Mouse (Mus musculus) megakaryocyte, embryonic 14.5 days (primary cell): ENCODE measurements around the gene Rfc1.

ENCODE experiments used
- FLI1 ChIP-seq: IDR thresholded peaks from 2 replicates; pipeline ENCODE4 v1.6.1; 2012; ENCODE audit warnings: low read length, inconsistent platforms, mixed read lengths
- GATA1 ChIP-seq: IDR thresholded peaks from 3 replicates; pipeline ENCODE4 v1.6.1; 2012; ENCODE audit warnings: mixed read lengths, low read length, inconsistent platforms, borderline replicate concordance

GRCm38 (mm10) chr5:65242740-65243139 is 92.7 kb downstream of the Rfc1 start:
- TF ChIP-seq FLI1: no peak
- TF ChIP-seq GATA1: no peak
